Mouse (Mus musculus) central nervous system, embryonic 14 days (tissue): Measurements from ENCODE around the gene 4933428G20Rik. TPM values are rescaled to one million over a fixed set of nuclear protein-coding genes. Genes with fewer than 3 reads are reported as not detected.

Experiments
- polyA plus RNA-seq: library from polyadenylated mRNA; depleted of rRNA; stranded (reverse); fragments of >200 nt; gene quantifications from 2 replicates; pipeline ENCODE4 v1.2.3, GENCODE M21; 2012; rRNA removed

Gene 4933428G20Rik
- 0.13 and 0.14 TPM in 2 replicates for polyA plus RNA-seq

DNA sequence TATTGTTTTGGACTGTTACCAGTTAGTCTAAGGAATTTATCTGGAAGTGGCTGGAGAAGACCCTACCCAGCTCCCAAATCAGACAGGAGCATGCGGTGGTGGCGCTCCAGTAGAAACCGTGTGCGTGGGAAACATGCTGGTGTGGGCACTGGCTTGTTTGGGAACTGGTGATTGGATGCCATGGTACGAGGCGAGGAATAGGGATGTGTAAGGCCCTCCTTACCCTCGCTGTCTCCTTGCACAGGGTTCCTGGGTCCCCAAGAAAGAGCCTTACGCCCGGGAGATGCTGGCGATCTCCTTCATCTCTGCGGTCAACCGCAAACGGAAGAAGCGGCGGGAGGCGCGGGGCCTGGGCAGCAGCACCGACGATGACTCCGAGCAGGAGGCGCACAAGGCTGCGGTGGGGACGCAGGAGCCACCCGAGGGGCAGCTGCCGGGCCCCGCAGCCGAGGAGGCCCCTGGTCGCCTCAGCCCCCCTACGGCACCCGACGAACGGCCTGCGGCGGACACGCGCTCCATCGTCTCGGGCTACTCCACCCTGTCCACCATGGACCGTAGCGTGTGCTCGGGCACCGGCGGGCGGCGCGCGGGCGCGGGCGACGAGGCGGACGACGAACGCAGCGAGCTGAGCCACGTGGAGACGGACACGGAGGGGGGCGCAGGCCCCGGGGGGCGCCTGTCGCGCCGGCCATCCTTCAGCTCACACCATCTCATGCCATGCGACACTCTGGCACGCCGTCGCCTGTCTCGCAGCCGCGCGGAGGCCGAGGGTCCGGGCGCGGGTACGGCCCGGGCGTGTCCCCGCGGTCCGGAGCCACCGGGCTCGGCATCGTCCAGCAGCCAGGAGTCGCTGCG is at the start of gene 4933428G20Rik:
4933428G20Rik (minus strand) TSS at position 476 of the 855 bp plus-strand sequence.

Other genes with a start within 250 kb of the 4933428G20Rik start
- gene Npepps, start 219.7 kb downstream of the 4933428G20Rik start, polyA plus RNA-seq: 102 and 105 TPM in 2 replicates
- gene Mrpl45, start 184.6 kb downstream of the 4933428G20Rik start, polyA plus RNA-seq: 26.5 and 26.7 TPM in 2 replicates
- 0.31 and 0.36 TPM in 2 replicates for gene Gpr179, start 148.3 kb downstream of the 4933428G20Rik start, polyA plus RNA-seq
- 27.7 and 31.3 TPM in 2 replicates for gene Socs7, start 137.8 kb downstream of the 4933428G20Rik start, polyA plus RNA-seq
- 22.6 and 28.7 TPM in 2 replicates for gene Arhgap23, start 84.8 kb downstream of the 4933428G20Rik start, polyA plus RNA-seq
- gene Srcin1, start 75.8 kb upstream of the 4933428G20Rik start, polyA plus RNA-seq: 43.7 and 46.2 TPM in 2 replicates
- 7.0 and 8.6 TPM in 2 replicates for gene Epop, start 129.4 kb upstream of the 4933428G20Rik start, polyA plus RNA-seq
- 37.3 and 40.5 TPM in 2 replicates for gene Mllt6, start 163.1 kb upstream of the 4933428G20Rik start, polyA plus RNA-seq
- 11.5 and 16.3 TPM in 2 replicates for gene Cisd3, start 185.5 kb upstream of the 4933428G20Rik start, polyA plus RNA-seq
- gene Pcgf2, start 200.2 kb upstream of the 4933428G20Rik start, polyA plus RNA-seq: 168 TPM in 2 replicates
- gene Psmb3, start 203.1 kb upstream of the 4933428G20Rik start, polyA plus RNA-seq: 368 and 390 TPM in 2 replicates
- gene Pip4k2b, start 244.4 kb upstream of the 4933428G20Rik start, polyA plus RNA-seq: 61.3 and 61.4 TPM in 2 replicates